Mouse (Mus musculus) forebrain, postnatal 0 days (tissue): ENCODE measurements around the gene D7Ertd443e. TPM values are rescaled to one million over a fixed set of nuclear protein-coding genes. Genes with fewer than 3 reads are reported as not detected.

Source experiments
- ATAC-seq: fragments of 200-750 bp; cut with Nextera tagmentation; 2 replicates; pipeline ENCODE4 v1.8.0; 2017; ENCODE audit warnings: mild to moderate bottlenecking, moderate library complexity
- DNase-seq: peaks from one replicate; pipeline ENCODE4 v3.0.0-alpha.2; 2015
- H3K27ac ChIP-seq: fragments of 300-500 bp; sonication (generic); 2 replicates; pipeline ENCODE4 v1.5.1; 2014; ENCODE audit warnings: low read depth, mild to moderate bottlenecking, antibody characterized with exemption, low read length, moderate library complexity, mixed read lengths
- H3K27me3 ChIP-seq: fragments of 300-500 bp; sonication (generic); 2 replicates; pipeline ENCODE4 v1.6.1; 2014; ENCODE audit warnings: mild to moderate bottlenecking, low read length, mixed read lengths; ENCODE audit not compliant: insufficient read depth
- H3K36me3 ChIP-seq: fragments of 300-500 bp; sonication (generic); 2 replicates; pipeline ENCODE4 v1.6.1; 2014; ENCODE audit warnings: mild to moderate bottlenecking, moderate library complexity; ENCODE audit not compliant: insufficient read depth
- H3K4me1 ChIP-seq: fragments of 300-500 bp; sonication (generic); 2 replicates; pipeline ENCODE4 v1.6.1; 2014; ENCODE audit warnings: antibody characterized with exemption; ENCODE audit not compliant: insufficient read depth
- H3K4me2 ChIP-seq: fragments of 300-500 bp; sonication (generic); 2 replicates; pipeline ENCODE4 v1.6.1; 2014; ENCODE audit warnings: low read depth, mild to moderate bottlenecking, moderate library complexity
- H3K4me3 ChIP-seq: fragments of 300-500 bp; sonication (generic); 2 replicates; pipeline ENCODE4 v1.5.1; 2014; ENCODE audit warnings: low read depth, low read length, mixed read lengths
- H3K9ac ChIP-seq: fragments of 300-500 bp; sonication (generic); 2 replicates; pipeline ENCODE4 v1.6.1; 2014; ENCODE audit warnings: mild to moderate bottlenecking
- H3K9me3 ChIP-seq: fragments of 300-500 bp; sonication (generic); 2 replicates; pipeline ENCODE4 v1.6.1; 2016; ENCODE audit warnings: low read length
- CTCF ChIP-seq: sonication (generic); IDR thresholded peaks from 2 replicates; pipeline ENCODE4 v1.5.1; 2016; ENCODE audit warnings: antibody characterized with exemption, control low read depth, low read depth
- WGBS: fragments of 180-500 bp; shearing (Covaris S2); extraction: QIAGEN DNeasy Blood & Tissue Kit; methylation state at CpG from one replicate; pipeline ENCODE4 v1.1.7; 2014; 5-methylcytosine and 5-hydroxymethylcytosine counted together
- polyA plus RNA-seq: library from polyadenylated mRNA; unstranded; fragments of >200 nt; fragmentation: Nextera tagmentation; extraction: Ambion mirVana; gene quantifications from 2 replicates; pipeline ENCODE4 v1.2.1, GENCODE M21; 2015
- total RNA-seq: library from RNA; depleted of rRNA; stranded (reverse); fragments of >200 nt; gene quantifications from 2 replicates; pipeline ENCODE4 v1.2.3, GENCODE M21; 2014

The D7Ertd443e gene
- total and polyA plus RNA-seq, 2 experiments from 2014 or later: 0.15 to 1.6 TPM

- 96% methylated on average over 3 of the region's 3 CpGs for WGBS
- Histone ChIP-seq H3K9me3 (no peaks in the 10 kb centered on the region), H3K9ac (no peak overlapping the region), H3K4me1 (no peaks in the 10 kb centered on the region), H3K4me2 (no peak overlapping the region), H3K36me3 (no peaks in the 10 kb centered on the region), H3K27ac (no peak overlapping the region), H3K27me3 (no peaks in the 10 kb centered on the region), H3K4me3 (no peak overlapping the region)
- ATAC-seq (no peak), DNase-seq (no peak)
- TF ChIP-seq CTCF: no peak; the same call in 1 of the 2 replicates
Measured at GRCm38 (mm10) chr7:134238863-134239262, 146.6 kb downstream of the D7Ertd443e start.

- WGBS: 81% methylated on average over 2 of the region's 2 CpGs
- Histone ChIP-seq H3K4me2 (no peak overlapping the region), H3K4me3 (no peak overlapping the region), H3K27me3 (no peaks in the 10 kb centered on the region), H3K9me3 (no peaks in the 10 kb centered on the region), H3K36me3 (no peaks in the 10 kb centered on the region), H3K27ac (no peak overlapping the region), H3K4me1 (no peaks in the 10 kb centered on the region), H3K9ac (no peak overlapping the region)
- TF ChIP-seq CTCF: no peak
- no peak for ATAC-seq
- DNase-seq: no peak
Measured at GRCm38 (mm10) chr7:134237356-134237755, 148.1 kb downstream of the D7Ertd443e start.

GRCm38 (mm10) chr7:134236727-134237126 lies 148.7 kb downstream of the D7Ertd443e start:
- ATAC-seq (no peak), DNase-seq (no peak)
- no peak for TF ChIP-seq CTCF
- Histone ChIP-seq H3K4me3 (no peak overlapping the region), H3K27ac (no peak overlapping the region), H3K27me3 (no peaks in the 10 kb centered on the region), H3K9ac (no peak overlapping the region), H3K9me3 (no peaks in the 10 kb centered on the region), H3K4me1 (no peaks in the 10 kb centered on the region), H3K4me2 (no peak overlapping the region), H3K36me3 (no peaks in the 10 kb centered on the region)

GRCm38 (mm10) chr7:134235552-134235951 lies 149.9 kb downstream of the D7Ertd443e start:
- Histone ChIP-seq H3K27me3 (no peaks in the 10 kb centered on the region), H3K27ac (no peak overlapping the region), H3K4me2 (no peak overlapping the region), H3K36me3 (no peaks in the 10 kb centered on the region), H3K9ac (no peak overlapping the region), H3K4me3 (no peak overlapping the region), H3K9me3 (no peaks in the 10 kb centered on the region), H3K4me1 (no peaks in the 10 kb centered on the region)
- no peak for ATAC-seq
- WGBS: 79% methylated on average over 2 of the region's 2 CpGs
- no peak for DNase-seq
- no peak for TF ChIP-seq CTCF

- ATAC-seq: no peak
- Histone ChIP-seq H3K27ac (no peak within 1 kb of the TSS), H3K27me3 (no peaks in the 10 kb centered on the region), H3K9me3 (no peaks in the 10 kb centered on the region), H3K36me3 (no peaks in the 10 kb centered on the region), H3K4me1 (peaks cover 6% of the 10 kb centered on the region; the same call in 1 of the 2 replicates), H3K9ac (no peak within 1 kb of the TSS), H3K4me3 (no peak within 1 kb of the TSS), H3K4me2 (no peak within 1 kb of the TSS)
- WGBS: 73% methylated on average over 14 of the region's 14 CpGs
- no peak for TF ChIP-seq CTCF
- no peak for DNase-seq
Measured at GRCm38 (mm10) chr7:134231378-134232346, 153.8 kb downstream of the D7Ertd443e start, which contains the start of gene Adam12. Adam12 (minus strand) TSS chr7:134232146.

- ATAC-seq (no peak), DNase-seq (no peak)
- H3K4me3 ChIP-seq: no peak overlapping the region
- no peak for TF ChIP-seq CTCF
- no peak overlapping the region for H3K27ac ChIP-seq
- no peaks in the 10 kb centered on the region for H3K36me3 ChIP-seq
- WGBS: 90% methylated on average over 3 of the region's 3 CpGs
- H3K9me3 ChIP-seq: no peaks in the 10 kb centered on the region
- H3K4me1 ChIP-seq: peaks cover 6% of the 10 kb centered on the region; the same call in 1 of the 2 replicates
- H3K9ac ChIP-seq: no peak overlapping the region
- H3K27me3 ChIP-seq: no peaks in the 10 kb centered on the region
- H3K4me2 ChIP-seq: no peak overlapping the region
Measured at GRCm38 (mm10) chr7:134230708-134231107, 154.8 kb downstream of the D7Ertd443e start.

GRCm38 (mm10) chr7:134229899-134230298 lies 155.6 kb downstream of the D7Ertd443e start:
- no peak overlapping the region for H3K9ac ChIP-seq
- H3K36me3 ChIP-seq: no peaks in the 10 kb centered on the region
- H3K4me3 ChIP-seq: no peak overlapping the region
- DNase-seq: no peak
- no peak overlapping the region for H3K27ac ChIP-seq
- H3K9me3 ChIP-seq: no peaks in the 10 kb centered on the region
- no peak overlapping the region for H3K4me2 ChIP-seq
- no peaks in the 10 kb centered on the region for H3K27me3 ChIP-seq
- no peak for TF ChIP-seq CTCF
- ATAC-seq: no peak
- WGBS: 77% methylated on average over 2 of the region's 2 CpGs
- H3K4me1 ChIP-seq: peaks cover 6% of the 10 kb centered on the region; the same call in 1 of the 2 replicates
